In the genomic region with DNA sequence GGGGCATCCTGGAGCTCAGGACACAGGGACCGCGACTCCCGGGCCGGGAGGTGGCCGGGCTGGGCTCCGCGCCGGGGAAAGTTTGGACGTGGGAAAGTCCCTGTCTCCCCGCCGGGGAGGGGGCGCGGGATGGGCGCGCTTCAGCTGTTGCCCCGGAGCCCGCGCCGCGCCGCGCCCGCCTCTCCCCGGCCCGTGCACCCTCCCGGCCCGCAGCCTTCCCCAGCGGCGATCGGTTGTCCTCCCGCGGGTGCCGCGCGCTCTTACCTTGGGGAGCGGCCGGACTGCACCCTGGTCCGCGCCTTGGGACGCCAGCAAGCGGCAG, we compare ENCODE assay signal across 8 mouse cellular contexts. TPM values are rescaled to one million over a fixed set of nuclear protein-coding genes. Genes with fewer than 3 reads are reported as not detected.
DNase-seq lines count a peak whose midpoint lies in the region; ATAC-seq and TF ChIP-seq lines count a peak whose summit lies in the region.

No protein-coding gene starts in this region.

- H3K4me2 ChIP-seq in liver, embryonic 13.5 days = peak overlapping the region; percentile 62

- H3K9ac ChIP-seq in heart, adult 2 months (ENCODE audit: low read depth, low read length) = peak overlapping the region; percentile 28
- no peak overlapping the region for H3K9ac ChIP-seq in liver, embryonic 13.5 days

- DNase-seq in heart, adult 2 months = no peak
- no peak for DNase-seq in heart, postnatal 10 days
- peak; percentile 27 for DNase-seq in urinary bladder, postnatal 25 days (ENCODE audit: low spot score)
- DNase-seq in urinary bladder, postnatal 36 days (ENCODE audit: low spot score in 2 of 2) = no peak
- DNase-seq in liver, embryonic 13.5 days = no peak
- DNase-seq in embryo, embryonic 11 days = no peak
- DNase-seq in embryo, embryonic 10 days (ENCODE audit: low spot score) = no peak
- no peak for DNase-seq in layer of hippocampus, adult 9-10 months (ENCODE audit: low spot score)

- no peak overlapping the region for H3K27ac ChIP-seq in heart, adult 2 months
- H3K27ac ChIP-seq in liver, embryonic 13.5 days = no peak overlapping the region

- 3% methylated on average over 30 of the region's 41 CpGs for WGBS in heart, adult 2 months
- WGBS in liver, embryonic 13.5 days (ENCODE audit: insufficient replicate concordance) = under 1% methylated on average over 34 of the region's 41 CpGs

- intact Hi-C loops in heart, adult 2 months (cut with DNase I) = loop anchor here (2.0 kb wide), 1 partner anchor 155 kb away; no protein-coding TSS in a partner anchor
- intact Hi-C loops in heart, postnatal 10 days (cut with DNase I) = loop anchor here (5.0 kb wide), 1 partner anchor 157 kb away; no protein-coding TSS in a partner anchor

- no peak for ATAC-seq in liver, embryonic 13.5 days (ENCODE audit: low read depth)

- TF ChIP-seq CTCF in heart, adult 2 months (IDR thresholded peaks at IDR 0.05) = no peak

- no peak for TF ChIP-seq POLR2A in heart, adult 2 months (IDR thresholded peaks at IDR 0.05; ENCODE audit: insufficient read depth, low read depth, low read length)

- H3K9me3 ChIP-seq in liver, embryonic 13.5 days (replicated peaks) = no peaks in the 10 kb centered on the region

- H3K4me1 ChIP-seq in heart, adult 2 months (ENCODE audit: control insufficient read depth, insufficient read depth, low read length) = no peaks in the 10 kb centered on the region
- H3K4me1 ChIP-seq in liver, embryonic 13.5 days (replicated peaks) = peaks cover 14% of the 10 kb centered on the region; the same call in 1 of the 2 replicates

- H3K4me3 ChIP-seq in heart, adult 2 months = peak overlapping the region; percentile 59
- peak overlapping the region; percentile 45 for H3K4me3 ChIP-seq in liver, embryonic 13.5 days (replicated peaks)

- no peaks in the 10 kb centered on the region for H3K36me3 ChIP-seq in heart, adult 2 months (ENCODE audit: control insufficient read depth, insufficient read depth, low read length)
- no peaks in the 10 kb centered on the region for H3K36me3 ChIP-seq in liver, embryonic 13.5 days

- no peak for TF ChIP-seq EP300 in heart, adult 2 months (IDR thresholded peaks at IDR 0.05; ENCODE audit: insufficient read depth, low read depth, low read length)

- no peaks in the 10 kb centered on the region for H3K79me2 ChIP-seq in heart, adult 2 months (replicated peaks; ENCODE audit: control insufficient read depth, insufficient read depth, low read length)

- peaks cover 10% of the 10 kb centered on the region for H3K27me3 ChIP-seq in heart, adult 2 months (ENCODE audit: control insufficient read depth, insufficient read depth, low read length)
- H3K27me3 ChIP-seq in liver, embryonic 13.5 days = peaks cover 95% of the 10 kb centered on the region

RNA-seq across cellular contexts. Expression of a gene that starts 0.4 kb away (rescaled TPM):
- total RNA-seq in heart, adult 2 months (2021) = under 1 TPM; 0.50 to 0.65 TPM
- 0.76 and 1.0 TPM in 2 replicates for polyA plus RNA-seq in heart, adult 2 months (2012; rRNA removed)
- under 1 TPM; 0.26 to 0.27 TPM for total RNA-seq in heart, postnatal 10 days (2021)
- polyA plus RNA-seq in liver, embryonic 13.5 days (2015; fragmentation: Nextera tagmentation; extraction: Ambion mirVana) = not detected in 2 replicates

RNA-seq across cellular contexts. Expression of a gene that starts 53.4 kb away (rescaled TPM):
- 10 to 100 TPM; 15.9 to 18.1 TPM for total RNA-seq in heart, adult 2 months (2021)
- 43.6 and 46.4 TPM in 2 replicates for polyA plus RNA-seq in heart, adult 2 months (2012; rRNA removed)
- 10 to 100 TPM; 18.5 to 19.8 TPM for total RNA-seq in heart, postnatal 10 days (2021)
- polyA plus RNA-seq in liver, embryonic 13.5 days (2015; fragmentation: Nextera tagmentation; extraction: Ambion mirVana) = 40.2 and 40.3 TPM in 2 replicates
